Mouse (Mus musculus) heart, embryonic 13.5 days (tissue): ENCODE data around the gene Plp2. TPM values are rescaled to one million over a fixed set of nuclear protein-coding genes. Genes with fewer than 3 reads are reported as not detected.

Source experiments
- ATAC-seq: fragments of 200-750 bp; cut with Nextera tagmentation; 2 replicates; pipeline ENCODE4 v1.8.0; 2017; ENCODE audit warnings: moderate TSS enrichment; ENCODE audit not compliant: insufficient number of reproducible peaks, low FRiP score, low TSS enrichment; ENCODE audit errors: extremely low read depth
- H3K27ac ChIP-seq: fragments of 300-500 bp; sonication (generic); replicated peaks from 2 replicates; pipeline ENCODE4 v1.5.1; 2015; ENCODE audit warnings: moderate library complexity, mild to moderate bottlenecking, inconsistent platforms
- H3K27me3 ChIP-seq: fragments of 300-500 bp; sonication (generic); replicated peaks from 2 replicates; pipeline ENCODE4 v1.6.1; 2015; ENCODE audit warnings: mild to moderate bottlenecking, inconsistent platforms
- H3K36me3 ChIP-seq: fragments of 300-500 bp; sonication (generic); 2 replicates; pipeline ENCODE4 v1.6.1; 2015; ENCODE audit warnings: mild to moderate bottlenecking, inconsistent platforms
- H3K4me1 ChIP-seq: fragments of 300-500 bp; sonication (generic); 2 replicates; pipeline ENCODE4 v1.6.1; 2015; ENCODE audit warnings: inconsistent platforms
- H3K4me2 ChIP-seq: fragments of 300-500 bp; sonication (generic); 2 replicates; pipeline ENCODE4 v1.6.1; 2015; ENCODE audit warnings: inconsistent platforms, mild to moderate bottlenecking, moderate library complexity
- H3K4me3 ChIP-seq: fragments of 300-500 bp; sonication (generic); 2 replicates; pipeline ENCODE4 v1.5.1; 2015; ENCODE audit warnings: moderate library complexity, mild to moderate bottlenecking, inconsistent platforms
- H3K9ac ChIP-seq: fragments of 300-500 bp; sonication (generic); 2 replicates; pipeline ENCODE4 v1.6.1; 2015; ENCODE audit warnings: inconsistent platforms, mild to moderate bottlenecking, moderate library complexity
- H3K9me3 ChIP-seq: fragments of 300-500 bp; sonication (generic); 2 replicates; pipeline ENCODE4 v1.6.1; 2016; ENCODE audit warnings: inconsistent platforms
- WGBS: fragments of 180-500 bp; shearing (Covaris S2); methylation state at CpG from one replicate; pipeline ENCODE4 v1.1.7; 2015; ENCODE audit warnings: mixed read lengths; 5-methylcytosine and 5-hydroxymethylcytosine counted together
- polyA plus RNA-seq: library from polyadenylated mRNA; unstranded; fragments of >200 nt; fragmentation: Nextera tagmentation; extraction: Ambion mirVana; gene quantifications from 2 replicates; pipeline ENCODE4 v1.2.1, GENCODE M21; 2015

The Plp2 gene
- polyA plus RNA-seq, 1 experiment from 2014 or later = 157 TPM

DNA sequence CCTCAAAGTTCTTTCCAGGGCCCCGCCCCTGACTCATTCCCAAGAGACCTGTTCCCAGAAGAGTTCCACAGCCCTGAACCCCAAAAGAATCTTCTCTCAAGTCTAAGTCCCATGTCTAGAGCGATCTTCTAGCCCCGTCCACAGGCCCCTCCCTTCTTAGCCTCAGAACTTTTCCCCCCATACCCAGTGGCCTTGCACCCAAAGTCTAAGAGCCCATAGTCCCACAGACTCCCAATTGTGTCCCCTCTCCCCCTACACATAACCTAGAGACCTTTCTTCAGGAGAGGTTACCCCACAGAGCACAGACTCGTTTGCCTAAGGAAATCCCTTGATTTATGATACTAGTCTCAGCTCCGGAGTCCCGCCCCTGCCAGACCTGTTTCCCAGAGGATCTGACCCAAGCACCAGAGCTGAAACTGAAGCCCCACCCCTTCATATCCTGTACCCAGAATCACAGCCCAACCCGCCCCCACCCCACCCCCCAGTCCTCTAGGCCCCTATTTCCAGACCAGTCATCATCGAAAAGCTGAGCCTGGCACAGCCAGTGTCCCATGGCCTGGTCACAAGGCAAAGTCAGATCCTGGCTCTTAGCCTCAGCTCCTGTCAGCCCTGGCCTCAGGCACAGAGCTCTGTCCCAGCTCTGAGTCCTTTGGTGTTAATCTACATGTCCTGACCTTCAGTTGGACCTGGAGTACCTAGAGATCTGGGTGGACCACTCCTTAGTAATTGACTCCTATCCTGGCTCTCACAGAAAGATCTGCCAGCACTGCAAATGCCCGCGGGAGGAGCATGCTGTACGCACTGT, 12.2 kb downstream of the Plp2 start:
- 54% methylated on average over 11 of the region's 11 CpGs for WGBS
- Histone ChIP-seq H3K4me2 (peak overlapping the region; percentile 72), H3K4me1 (peaks cover 13% of the 10 kb centered on the region), H3K27ac (0 out of 2 replicates have a peak overlapping the region, but pooled peaks have one; percentile 80), H3K9me3 (no peaks in the 10 kb centered on the region), H3K27me3 (no peaks in the 10 kb centered on the region), H3K4me3 (peak overlapping the region; percentile 64), H3K36me3 (peaks cover 11% of the 10 kb centered on the region), H3K9ac (peak overlapping the region; percentile 82; the same call in 1 of the 2 replicates)
- no peak for ATAC-seq

- Histone ChIP-seq H3K4me3 (peak overlapping the region; percentile 64), H3K36me3 (peaks cover 5% of the 10 kb centered on the region; the same call in 1 of the 2 replicates), H3K27ac (peak overlapping the region; percentile 80), H3K27me3 (no peaks in the 10 kb centered on the region), H3K9ac (peak overlapping the region; percentile 82), H3K4me2 (peak overlapping the region; percentile 72), H3K9me3 (no peaks in the 10 kb centered on the region), H3K4me1 (peaks cover 13% of the 10 kb centered on the region)
- no peak for ATAC-seq
- WGBS = 16% methylated on average over 15 of the region's 15 CpGs
These were observed 13.0 kb downstream of the Plp2 start for GRCm38 (mm10) chrX:7658031-7658784.

GRCm38 (mm10) chrX:7657221-7657639, 14.0 kb downstream of the Plp2 start, which contains the start of gene Prickle3:
Prickle3 (plus strand) TSS chrX:7657260.
- Histone ChIP-seq H3K9me3 (no peaks in the 10 kb centered on the region), H3K4me3 (peak within 1 kb of the TSS; percentile 64), H3K4me1 (peaks cover 13% of the 10 kb centered on the region), H3K9ac (peak within 1 kb of the TSS; percentile 82), H3K4me2 (peak within 1 kb of the TSS; percentile 72), H3K27me3 (no peaks in the 10 kb centered on the region), H3K36me3 (peaks cover 5% of the 10 kb centered on the region; the same call in 1 of the 2 replicates), H3K27ac (peak within 1 kb of the TSS; percentile 80)
- peak; percentile 56; the same call in 1 of the 2 replicates for ATAC-seq
- WGBS = 14% methylated on average over 26 of the region's 26 CpGs

GRCm38 (mm10) chrX:7648671-7649304, 22.4 kb downstream of the Plp2 start:
- ATAC-seq = peak; percentile 89
- Histone ChIP-seq H3K4me1 (0 out of 2 replicates have a peak, but pooled peaks cover 3% of the 10 kb centered on the region), H3K36me3 (no peaks in the 10 kb centered on the region), H3K27me3 (no peaks in the 10 kb centered on the region), H3K27ac (peak overlapping the region; percentile 67), H3K4me3 (peak overlapping the region; percentile 55), H3K9me3 (no peaks in the 10 kb centered on the region), H3K9ac (peak overlapping the region; percentile 83), H3K4me2 (peak overlapping the region; percentile 70)
- 12% methylated on average over 25 of the region's 25 CpGs for WGBS

DNA sequence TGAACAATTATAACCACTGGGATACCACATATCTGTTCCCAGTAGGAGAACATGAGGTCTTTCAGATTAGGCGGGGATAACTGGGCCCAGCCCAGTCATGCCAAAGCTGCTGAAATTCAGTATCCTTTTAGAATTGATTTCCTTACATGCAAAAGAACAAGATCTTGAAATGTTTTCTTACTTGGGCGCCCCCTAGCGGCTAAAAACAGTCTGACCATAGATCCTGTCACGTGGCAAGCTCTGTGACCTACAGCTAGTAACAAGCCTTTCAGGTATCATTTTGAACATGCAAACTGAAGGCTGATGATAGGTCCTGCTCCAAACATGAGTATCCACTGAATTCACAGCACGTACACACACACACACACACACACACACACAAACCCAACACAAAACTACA, 25.8 kb downstream of the Plp2 start:
- Histone ChIP-seq H3K9me3 (no peaks in the 10 kb centered on the region), H3K4me2 (no peak overlapping the region), H3K9ac (no peak overlapping the region), H3K4me3 (no peak overlapping the region), H3K27ac (no peak overlapping the region), H3K4me1 (0 out of 2 replicates have a peak, but pooled peaks cover 3% of the 10 kb centered on the region), H3K36me3 (no peaks in the 10 kb centered on the region), H3K27me3 (0 out of 2 replicates have a peak, but pooled peaks cover 7% of the 10 kb centered on the region)
- no peak for ATAC-seq
- WGBS = 15% methylated on average over 5 of the region's 5 CpGs

- 17% methylated on average over 12 of the region's 12 CpGs for WGBS
- Histone ChIP-seq H3K4me3 (no peak overlapping the region), H3K4me1 (no peaks in the 10 kb centered on the region), H3K9me3 (no peaks in the 10 kb centered on the region), H3K9ac (no peak overlapping the region), H3K27ac (no peak overlapping the region), H3K4me2 (no peak overlapping the region), H3K27me3 (peaks cover 28% of the 10 kb centered on the region), H3K36me3 (no peaks in the 10 kb centered on the region)
- ATAC-seq = no peak
These were observed 30.4 kb downstream of the Plp2 start for GRCm38 (mm10) chrX:7640785-7641184.

- H3K36me3 ChIP-seq = no peaks in the 10 kb centered on the region
- ATAC-seq = no peak
- H3K4me3 ChIP-seq = no peak overlapping the region
- no peak overlapping the region for H3K27ac ChIP-seq
- WGBS = 17% methylated on average over 13 of the region's 13 CpGs
- no peaks in the 10 kb centered on the region for H3K9me3 ChIP-seq
- no peaks in the 10 kb centered on the region for H3K4me1 ChIP-seq
- H3K9ac ChIP-seq = no peak overlapping the region
- no peak overlapping the region for H3K4me2 ChIP-seq
- H3K27me3 ChIP-seq = peaks cover 28% of the 10 kb centered on the region
These were observed 31.5 kb downstream of the Plp2 start for GRCm38 (mm10) chrX:7639536-7640325.

DNA sequence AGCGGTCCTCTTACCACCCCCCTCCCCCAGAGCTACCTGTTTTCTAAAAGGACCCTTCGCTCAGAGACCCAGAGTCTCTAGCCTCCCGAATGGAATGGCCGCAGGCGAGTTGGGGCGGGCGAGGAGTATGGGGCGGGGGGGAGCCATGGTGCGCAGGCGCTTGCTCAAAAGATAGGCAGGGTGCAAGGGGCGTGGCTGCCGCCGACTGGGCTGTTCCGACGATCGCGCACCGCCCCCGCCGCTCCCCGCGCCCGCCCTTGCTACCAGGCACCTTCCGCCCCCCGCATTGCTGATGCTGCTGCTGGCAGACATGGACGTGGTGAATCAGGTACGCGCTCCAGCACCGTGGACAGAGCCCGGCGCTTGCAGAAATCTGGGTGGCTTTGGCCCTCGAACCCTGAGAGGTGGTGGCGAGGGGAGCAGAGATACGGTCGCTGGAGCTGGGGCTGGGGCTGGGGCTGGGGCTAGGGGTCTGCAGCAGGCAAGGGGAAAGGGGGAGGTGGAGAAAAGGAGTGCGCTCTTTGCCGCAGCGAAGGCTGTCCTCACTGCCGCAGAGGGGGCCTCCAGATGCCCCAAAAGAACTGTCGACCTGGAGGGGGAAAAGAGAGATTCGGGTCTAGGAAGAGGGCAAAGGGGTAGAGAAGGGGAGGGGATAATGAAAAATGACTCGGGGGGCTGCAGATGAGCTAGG, 32.6 kb downstream of the Plp2 start, which contains the start of gene Syp:
Gene Syp, plus strand, starts transcription at position 71 of the 691 bp plus-strand sequence.
- Histone ChIP-seq H3K4me1 (no peaks in the 10 kb centered on the region), H3K4me2 (peak within 1 kb of the TSS; percentile 63), H3K4me3 (peak within 1 kb of the TSS; percentile 37), H3K27me3 (peaks cover 28% of the 10 kb centered on the region), H3K9ac (0 out of 2 replicates have a peak within 1 kb of the TSS, but pooled peaks have one; percentile 52), H3K36me3 (no peaks in the 10 kb centered on the region), H3K27ac (no peak within 1 kb of the TSS), H3K9me3 (no peaks in the 10 kb centered on the region)
- ATAC-seq = peak; percentile 64
- WGBS = 9% methylated on average over 21 of the region's 42 CpGs

DNA sequence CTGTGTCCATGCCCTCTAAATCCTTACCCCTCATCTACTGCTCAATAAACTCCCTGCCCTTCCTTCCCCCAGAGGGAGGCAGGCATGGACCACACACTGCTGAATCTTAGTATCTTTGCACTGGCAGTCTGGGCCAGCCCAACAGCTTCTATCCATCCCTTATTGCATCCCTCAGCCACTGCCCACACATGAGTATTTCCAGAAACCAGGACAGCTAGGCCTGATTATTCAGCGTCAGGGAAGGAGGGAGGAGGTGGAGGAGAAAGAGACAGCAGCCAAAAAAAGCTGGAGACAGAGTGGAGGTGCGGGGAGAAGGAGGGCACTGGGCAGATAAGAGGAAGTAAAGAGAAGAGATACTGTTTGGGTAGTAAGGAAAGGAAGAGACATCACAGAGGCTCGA, 36.1 kb downstream of the Plp2 start:
- H3K4me3 ChIP-seq = no peak overlapping the region
- H3K4me2 ChIP-seq = no peak overlapping the region
- H3K36me3 ChIP-seq = no peaks in the 10 kb centered on the region
- H3K9me3 ChIP-seq = 0 out of 2 replicates have a peak, but pooled peaks cover 1% of the 10 kb centered on the region
- WGBS = 46% methylated on average over 3 of the region's 3 CpGs
- peaks cover 20% of the 10 kb centered on the region for H3K27me3 ChIP-seq
- H3K9ac ChIP-seq = no peak overlapping the region
- no peak for ATAC-seq
- H3K27ac ChIP-seq = no peak overlapping the region
- no peaks in the 10 kb centered on the region for H3K4me1 ChIP-seq

- Histone ChIP-seq H3K4me1 (no peaks in the 10 kb centered on the region), H3K27me3 (no peaks in the 10 kb centered on the region), H3K9ac (no peak overlapping the region), H3K4me3 (no peak overlapping the region), H3K36me3 (no peaks in the 10 kb centered on the region), H3K4me2 (no peak overlapping the region), H3K9me3 (0 out of 2 replicates have a peak, but pooled peaks cover 4% of the 10 kb centered on the region), H3K27ac (no peak overlapping the region)
- WGBS = 83% methylated on average over 6 of the region's 6 CpGs
- no peak for ATAC-seq
These were observed 38.6 kb downstream of the Plp2 start for GRCm38 (mm10) chrX:7632560-7632959.
